Mouse (Mus musculus) bone marrow, adult 2 months (tissue): ENCODE results near the gene Zfyve1.

Experiments used
- CTCF ChIP-seq: fragments of 200-500 bp; IDR thresholded peaks from 2 replicates; pipeline ENCODE4 v1.5.1; 2011; ENCODE audit warnings: low read length, control low read depth; ENCODE audit not compliant: control insufficient read depth, insufficient read depth
- POLR2A ChIP-seq: fragments of 200-500 bp; IDR thresholded peaks from 2 replicates; pipeline ENCODE4 v1.6.1; 2011; ENCODE audit warnings: low read depth, mild to moderate bottlenecking, control low read depth, low read length, borderline replicate concordance; ENCODE audit not compliant: control insufficient read depth

DNA sequence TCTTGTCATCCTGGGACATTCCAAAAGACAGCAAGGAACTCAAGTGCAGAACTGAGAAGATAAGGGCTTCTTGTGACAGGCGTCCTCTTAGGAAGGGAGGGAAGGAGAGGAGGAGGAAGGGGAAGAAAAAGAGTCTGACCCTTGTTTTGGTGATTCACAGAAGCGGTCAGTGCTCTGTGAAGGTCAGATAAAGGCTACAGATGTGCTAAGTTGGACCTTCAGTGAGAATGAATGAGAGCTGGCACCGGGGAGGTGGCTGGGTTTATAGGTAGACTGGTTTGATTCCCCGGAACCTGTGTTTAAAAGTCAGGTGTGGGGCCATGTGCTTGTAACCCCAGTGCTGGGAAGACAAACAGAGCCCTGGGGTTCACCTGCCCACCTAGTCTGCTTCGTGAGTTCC, 68.4 kb downstream of the Zfyve1 start:
- TF ChIP-seq CTCF (no peak), POLR2A (no peak)
